Mouse (Mus musculus): Measurements from ENCODE around the gene Hey2. TPM values are rescaled to one million over a fixed set of nuclear protein-coding genes. Genes with fewer than 3 reads are reported as not detected.

Hey2 gene
- total RNA-seq (2021): 1 to 10 TPM; 4.3 to 4.4 TPM
- long read RNA-seq, experiment 1: 0 reads
- long read RNA-seq, experiment 2: 0 reads

GRCm38 (mm10) chr10:30842643-30843437 is at the start of gene Hey2:
Gene Hey2, minus strand, starts transcription at chr10:30842801.
- DNase-seq: peak; percentile 98 to 99

GRCm38 (mm10) chr10:30883085-30883760 is 40.6 kb upstream of the Hey2 start:
- no peak for DNase-seq

DNA sequence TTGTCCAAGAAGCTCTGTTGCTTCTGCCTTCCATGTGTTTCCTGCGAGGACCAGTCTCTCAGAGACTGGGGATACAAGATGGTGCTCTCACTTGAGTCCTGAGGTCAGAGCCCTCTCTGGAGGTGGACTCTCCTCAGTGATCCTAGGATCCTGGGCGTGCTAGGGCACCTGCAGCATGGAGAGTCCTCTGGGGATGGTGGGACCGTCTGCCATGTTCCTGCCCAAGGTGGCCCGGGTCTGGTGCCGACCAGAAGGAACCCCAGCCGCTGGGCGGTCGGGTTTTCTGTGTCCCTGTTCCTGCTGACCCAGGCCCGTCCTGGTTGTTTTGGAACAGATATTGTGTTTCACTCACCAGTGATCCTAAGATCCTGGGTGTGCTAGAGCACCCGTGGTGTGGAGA is 38.5 kb upstream of the Hey2 start:
- DNase-seq: no peak

DNA sequence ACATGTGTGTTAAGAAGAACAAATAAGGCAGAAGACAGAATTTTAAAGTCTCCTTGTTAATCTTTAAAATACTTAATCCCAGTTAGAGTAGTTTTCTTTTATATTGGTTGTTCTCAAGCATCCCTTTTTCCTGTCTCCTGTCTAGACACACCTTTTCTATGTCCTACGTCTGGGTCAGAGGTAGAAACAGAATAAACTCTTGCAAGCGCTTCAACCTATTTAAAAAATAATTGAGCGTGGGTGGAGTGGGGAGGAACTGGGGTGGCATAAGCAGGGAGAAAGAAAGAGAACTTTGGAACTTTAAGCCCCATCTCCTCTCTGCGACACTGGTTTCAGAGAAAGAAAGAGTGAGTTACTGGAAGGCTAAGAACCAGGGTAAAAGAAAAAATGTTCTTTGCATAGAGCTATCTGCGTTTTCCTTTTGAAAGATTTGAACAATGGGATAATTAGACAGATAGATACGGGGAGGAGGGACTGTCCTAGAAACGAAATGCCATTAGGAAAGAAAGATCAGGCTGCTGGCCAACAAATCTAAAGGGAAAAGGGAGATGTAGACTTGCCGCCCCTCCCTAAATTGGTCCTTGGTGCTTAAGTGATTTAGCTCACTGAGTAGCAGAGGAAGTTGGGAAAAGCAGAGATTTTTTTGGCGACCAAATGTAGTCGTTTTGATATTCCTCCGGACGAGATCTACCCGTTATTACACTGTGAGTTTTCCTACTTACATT is 2.7 kb upstream of the Hey2 start:
- DNase-seq: no peak

DNA sequence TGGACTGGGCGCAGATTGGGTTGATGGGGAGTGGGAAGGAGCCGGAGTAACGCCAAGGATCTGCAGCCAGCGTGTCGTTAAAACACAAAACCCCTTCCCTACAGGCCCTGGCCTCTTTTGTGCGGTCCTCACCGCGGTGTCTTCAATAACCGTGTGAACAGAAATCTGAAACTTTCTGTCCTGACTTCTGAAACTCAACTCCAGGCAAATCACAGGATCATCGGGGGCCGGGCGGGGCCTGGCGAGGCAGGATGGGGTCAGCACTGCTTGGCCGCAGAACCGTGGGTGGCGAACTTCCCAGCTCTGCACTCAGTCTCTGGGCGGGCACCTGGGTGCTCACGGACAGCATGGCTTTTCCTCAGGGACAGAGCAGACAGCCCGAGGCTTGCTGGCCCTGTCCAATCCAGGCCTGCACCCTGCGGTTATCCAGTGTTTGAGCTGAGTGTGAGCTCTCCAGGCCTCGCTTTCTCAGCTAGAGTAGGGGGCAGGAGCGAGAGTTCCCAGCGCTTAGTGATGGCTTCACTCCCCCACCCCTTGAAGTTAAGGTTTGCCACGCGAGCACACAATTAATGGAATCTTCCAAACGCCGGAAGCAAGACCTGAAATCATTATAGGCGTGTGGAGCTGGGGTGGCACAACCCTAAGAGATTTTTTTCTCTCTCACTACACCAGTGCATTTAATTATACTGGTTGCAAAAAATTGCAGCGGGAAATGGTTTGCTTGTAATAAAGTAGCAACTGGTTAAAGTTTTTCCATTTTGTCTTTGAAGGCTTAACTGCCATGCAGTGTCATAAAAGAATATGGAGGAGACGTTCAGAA is 1.8 kb upstream of the Hey2 start:
- DNase-seq: peak; percentile 23 to 39

DNA sequence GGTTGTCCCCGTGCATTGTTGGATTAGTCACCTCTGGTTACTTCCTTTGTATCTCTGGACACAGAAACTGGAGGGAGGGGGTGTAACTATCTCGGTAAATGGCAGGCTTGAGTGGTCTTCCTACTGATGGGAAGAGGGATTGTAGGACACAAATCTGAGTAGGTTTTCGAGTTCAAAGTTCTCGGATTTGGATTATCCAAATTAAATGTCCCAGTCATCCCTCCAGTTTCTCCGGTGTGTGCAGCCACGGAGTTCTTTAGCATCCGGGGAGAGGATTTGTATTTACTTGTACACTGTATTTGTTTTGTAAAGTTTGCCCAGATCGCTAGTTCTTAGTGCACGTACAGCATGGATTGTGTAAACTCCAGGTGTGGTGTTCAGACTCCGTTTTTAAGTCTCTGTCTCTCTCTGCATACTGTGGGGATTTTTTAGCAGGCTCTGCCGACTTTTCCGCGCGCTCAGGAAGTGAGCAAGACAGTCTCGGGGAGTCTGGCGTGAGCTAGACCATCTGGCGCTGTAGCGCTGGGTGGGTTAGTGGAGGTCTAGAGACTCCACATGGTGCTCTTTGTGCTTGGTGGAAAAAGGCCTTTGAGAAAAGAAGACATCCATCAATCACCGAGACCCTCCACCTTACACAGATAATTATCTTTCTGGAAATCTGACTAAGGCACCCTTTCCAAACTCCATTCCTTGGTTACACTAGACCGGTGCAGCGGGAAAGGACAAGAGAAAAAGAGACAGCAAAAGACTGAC is 1.0 kb upstream of the Hey2 start:
- peak; percentile 19 to 51 for DNase-seq

DNA sequence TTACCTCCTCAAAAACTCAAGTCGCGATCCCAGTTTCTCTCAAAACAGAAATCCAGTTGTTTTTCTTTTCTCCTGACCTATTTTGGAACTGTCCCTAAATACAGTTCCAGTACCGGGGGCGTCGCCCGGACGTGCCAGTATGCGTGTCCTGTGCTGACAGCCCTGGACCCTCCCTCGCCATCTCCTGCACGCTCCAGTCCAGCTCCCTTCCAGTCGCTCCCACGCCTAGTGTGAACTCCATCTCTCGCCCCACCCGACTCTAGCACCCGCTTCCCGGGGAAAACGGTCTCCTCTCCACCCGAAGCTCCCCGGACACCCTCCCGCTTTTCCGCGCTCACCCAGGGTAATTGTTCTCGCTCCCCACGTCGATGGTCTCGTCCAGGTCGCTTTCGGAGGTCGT is 373 bp downstream of the Hey2 start:
- no peak for DNase-seq

DNA sequence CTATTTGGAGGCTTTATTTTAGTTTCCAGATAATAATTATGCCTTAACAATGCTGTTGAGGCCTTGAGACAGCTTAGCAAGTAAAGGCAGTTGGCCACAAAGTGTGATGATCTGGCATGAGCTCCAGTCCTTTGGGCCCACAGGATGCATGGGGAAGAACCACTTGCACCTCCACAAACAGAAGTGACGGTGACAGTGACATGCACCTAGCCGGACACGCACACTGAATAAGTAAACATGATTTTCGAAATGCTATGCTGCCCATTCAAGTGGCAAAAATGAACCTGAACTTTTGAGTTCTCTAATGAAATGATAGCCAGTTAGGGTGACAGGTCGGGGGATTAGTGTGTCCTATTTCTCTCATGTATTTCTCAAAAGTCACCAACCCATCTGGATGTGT is 1.8 kb downstream of the Hey2 start:
- peak in 1 of 2 experiments; percentile 16 for DNase-seq

DNA sequence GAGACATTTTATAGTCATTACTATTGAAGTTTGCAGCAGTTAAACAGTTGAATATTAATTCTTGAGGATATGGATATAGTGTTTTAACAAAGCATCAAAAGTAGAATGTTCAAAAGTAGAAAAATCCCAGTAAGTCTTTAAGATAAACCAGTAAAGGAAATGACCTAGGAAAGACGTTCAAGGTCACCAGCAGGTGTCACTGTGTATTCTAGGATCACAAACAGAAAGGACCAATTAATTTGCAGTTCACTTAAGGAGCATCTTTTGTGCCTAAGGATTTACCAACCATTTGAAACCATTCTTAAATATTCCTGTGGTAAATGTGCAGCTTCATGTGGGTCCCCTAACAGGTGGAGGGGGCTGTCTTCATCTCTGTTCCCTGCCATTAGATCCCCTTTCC is 4.4 kb downstream of the Hey2 start:
- peak in 1 of 2 experiments; percentile 30 for DNase-seq

GRCm38 (mm10) chr10:30825049-30825448 is 17.6 kb downstream of the Hey2 start:
- DNase-seq: peak; percentile 18 to 57

DNA sequence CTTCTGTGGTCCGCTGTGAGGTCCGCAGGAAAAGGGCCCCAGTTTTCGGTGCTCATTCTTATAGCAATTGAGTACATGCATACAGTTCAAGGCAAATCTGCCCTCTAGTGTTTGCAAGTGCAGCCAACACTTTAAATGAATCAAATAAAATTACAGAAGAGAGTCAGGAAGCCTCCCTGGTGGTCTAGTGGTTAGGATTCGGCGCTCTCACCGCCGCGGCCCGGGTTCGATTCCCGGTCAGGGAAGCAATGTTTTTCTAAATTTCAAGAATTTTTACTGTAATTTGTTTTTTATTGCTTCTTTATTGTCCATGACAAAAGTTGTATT is 31.7 kb downstream of the Hey2 start:
- peak; percentile 84 to 94 for DNase-seq

- DNase-seq: peak; percentile 67 to 68
Observed at GRCm38 (mm10) chr10:30810247-30810966, 32.2 kb downstream of the Hey2 start.

GRCm38 (mm10) chr10:30803587-30804253 is 38.9 kb downstream of the Hey2 start:
- DNase-seq: peak in 1 of 2 experiments; percentile 12

DNA sequence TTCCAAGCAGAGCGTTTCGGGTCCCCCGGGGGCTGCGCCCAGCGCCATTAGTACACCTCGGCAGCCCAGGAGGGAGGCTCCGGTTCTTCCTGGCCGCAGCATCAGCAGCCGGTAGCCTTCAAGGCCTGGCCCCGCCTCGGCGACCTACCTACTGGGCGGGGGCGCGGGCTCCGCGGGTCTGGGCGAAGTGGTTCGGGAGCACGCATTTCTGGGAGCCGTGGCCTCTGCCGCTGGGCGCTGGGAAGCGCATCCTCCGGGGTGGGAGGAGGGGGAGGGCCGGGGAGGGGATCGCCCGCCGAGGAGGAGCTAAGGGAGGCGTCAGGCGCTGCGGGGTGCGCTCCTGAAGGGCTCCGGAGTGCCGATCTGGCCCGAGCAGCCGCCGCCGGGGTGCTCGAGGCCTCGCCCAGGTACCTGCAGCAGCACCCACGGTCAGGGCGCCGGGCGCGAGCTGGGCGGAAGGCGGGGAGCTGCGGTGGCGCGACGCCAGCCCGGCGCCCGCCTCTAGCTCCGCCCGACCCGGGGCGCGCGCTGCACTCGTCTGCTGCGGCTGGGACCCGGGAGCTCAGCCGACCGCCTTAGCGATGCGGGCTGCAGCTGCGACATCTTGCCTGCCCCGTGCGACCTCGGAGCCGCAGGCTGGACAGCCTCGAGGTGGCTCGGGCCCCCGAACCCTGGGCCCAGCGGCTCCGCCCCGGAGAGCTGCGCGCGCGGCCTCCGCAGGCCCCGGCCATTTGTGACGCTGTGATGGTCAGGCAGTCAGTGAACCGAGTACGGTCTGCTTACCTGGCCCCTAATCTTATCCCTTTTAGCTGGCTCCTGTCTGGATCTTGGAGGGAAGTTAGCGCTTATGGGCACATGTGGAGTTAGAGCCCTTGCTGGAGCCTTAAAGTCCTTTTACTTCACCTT is 39.7 kb downstream of the Hey2 start, which contains the start of gene Ncoa7:
Gene Ncoa7, minus strand, starts transcription at position 646 of the 906 bp plus-strand sequence.
- DNase-seq: peak; percentile 80 to 83

DNA sequence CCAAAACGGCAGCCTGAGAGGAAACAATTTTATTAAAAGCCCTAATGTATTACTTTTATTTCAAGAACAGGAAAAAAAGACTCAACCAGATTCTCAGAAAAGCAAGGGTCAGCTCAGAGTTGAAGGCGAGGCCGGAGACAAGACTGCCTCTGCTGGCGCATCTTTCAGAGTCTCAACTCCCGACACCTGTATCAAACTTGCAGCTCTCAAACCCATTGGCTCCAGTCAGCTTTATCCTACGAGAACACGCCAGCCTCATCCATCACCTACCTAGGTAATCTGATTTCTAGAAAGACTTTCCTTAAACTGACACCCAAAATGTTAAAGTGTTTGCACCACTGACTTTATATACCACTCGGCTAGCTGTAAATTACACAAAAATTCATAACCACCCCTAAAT is 40.6 kb downstream of the Hey2 start:
- DNase-seq: peak in 1 of 2 experiments; percentile 26

GRCm38 (mm10) chr10:30799713-30800450 is 42.7 kb downstream of the Hey2 start:
- no peak for DNase-seq

- no peak for DNase-seq
Observed at GRCm38 (mm10) chr10:30796469-30797261, 45.9 kb downstream of the Hey2 start.
